Mouse (Mus musculus): ENCODE measurements around the gene Mc1r. TPM values are rescaled to one million over a fixed set of nuclear protein-coding genes. Genes with fewer than 3 reads are reported as not detected.

Gene Mc1r
- total and polyA plus RNA-seq, 3 experiments, result 0.04 TPM; not detected in 2

GRCm38 (mm10) chr8:123416944-123417555 lies 10.1 kb downstream of the Mc1r start:
- H3K79me2 ChIP-seq (replicated peaks; ENCODE audit: control insufficient read depth, extremely low read depth, insufficient read depth, poor library complexity, severe bottlenecking), result no peaks in the 10 kb centered on the region
- H3K36me3 ChIP-seq (replicated peaks in 1 of 2; ENCODE audit: control insufficient read depth in 1 of 2, insufficient read depth in 1 of 2, low read length in 1 of 2), result no peaks in the 10 kb centered on the region
- H3K4me2 ChIP-seq (ENCODE audit: insufficient read depth, low read depth, poor library complexity, severe bottlenecking), result no peak overlapping the region
- peaks cover 6 to 34% of the 10 kb centered on the region in 2 experiments; a peak in 3 of 4 replicates for H3K4me1 ChIP-seq (ENCODE audit: control insufficient read depth in 1 of 2, insufficient read depth in 2 of 2)
- dilution Hi-C loops (cut with MboI; ENCODE audit: extremely low pct_ligation_motif_present, extremely low pct_unique_long_range_greater_than_20kb, low sequenced_read_pairs) (no loop called here), in situ Hi-C loops (cut with MboI; ENCODE audit: low pct_ligation_motif_present, low pct_unique_long_range_greater_than_20kb, low sequenced_read_pairs) (no loop called here)
- no peak overlapping the region for H3K27ac ChIP-seq (ENCODE audit: insufficient read depth, low read depth)
- peaks cover under 1% of the 10 kb centered on the region for H3K27me3 ChIP-seq (replicated peaks)
- DNase-seq (ENCODE audit: extremely low read depth), result no peak
- no peaks in the 10 kb centered on the region for H3K9me3 ChIP-seq (replicated peaks; ENCODE audit: low read length)
- no peak for TF ChIP-seq USF1 (IDR thresholded peaks at IDR 0.05; ENCODE audit: low read depth, low read length)
- no peak for TF ChIP-seq MXI1 (IDR thresholded peaks at IDR 0.05; ENCODE audit: low read depth, low read length)
- TF ChIP-seq TCF12 (IDR thresholded peaks at IDR 0.05; ENCODE audit: low read depth, low read length), result no peak
- no peak for TF ChIP-seq POLR2AphosphoS2 (IDR thresholded peaks at IDR 0.05; ENCODE audit: low read depth, low read length)
- no peak for TF ChIP-seq ELF1 (IDR thresholded peaks at IDR 0.05; ENCODE audit: low read depth, low read length)
- no peak for TF ChIP-seq SIN3A (IDR thresholded peaks at IDR 0.05; ENCODE audit: low read length)
- TF ChIP-seq SMC3 (IDR thresholded peaks at IDR 0.05; ENCODE audit: low read depth, low read length), result no peak
- TF ChIP-seq NELFE (IDR thresholded peaks at IDR 0.05; ENCODE audit: low read depth, low read length), result no peak
- no peak for TF ChIP-seq ZMIZ1 (IDR thresholded peaks at IDR 0.05; ENCODE audit: low read depth, low read length)
- no peak for TF ChIP-seq GABPA (IDR thresholded peaks at IDR 0.05; ENCODE audit: insufficient replicate concordance, low read depth, low read length)
- TF ChIP-seq ZNF384 (IDR thresholded peaks at IDR 0.05; ENCODE audit: low read depth, low read length), result no peak
- no peak overlapping the region for H3K4me3 ChIP-seq (replicated peaks in 1 of 3; ENCODE audit: low read depth in 2 of 3, low read length in 2 of 3, poor library complexity in 1 of 3)
- H3K9ac ChIP-seq (ENCODE audit: insufficient read depth, low read depth), result no peak overlapping the region

- TF ChIP-seq UBTF (IDR thresholded peaks at IDR 0.05; ENCODE audit: low read depth, low read length) (no peak), TCF12 (IDR thresholded peaks at IDR 0.05; ENCODE audit: low read depth, low read length) (no peak), MXI1 (IDR thresholded peaks at IDR 0.05; ENCODE audit: low read depth, low read length) (no peak), GABPA (IDR thresholded peaks at IDR 0.05; ENCODE audit: insufficient replicate concordance, low read depth, low read length) (no peak), MYC (IDR thresholded peaks at IDR 0.05; ENCODE audit: low read depth, low read length) (no peak), ZC3H11A (IDR thresholded peaks at IDR 0.05; ENCODE audit: low read depth, low read length) (no peak), HCFC1 (IDR thresholded peaks at IDR 0.05; ENCODE audit: low read depth, low read length) (no peak), ZMIZ1 (IDR thresholded peaks at IDR 0.05; ENCODE audit: low read depth, low read length) (no peak), ETS1 (conservative IDR thresholded peaks at IDR 0.05; ENCODE audit: low read depth, low read length) (no peak), ZKSCAN1 (IDR thresholded peaks at IDR 0.05; ENCODE audit: borderline replicate concordance, low read depth, low read length) (no peak), CTCF (conservative IDR thresholded peaks at IDR 0.05 in 1 of 2, IDR thresholded peaks at IDR 0.05 in 1 of 2; ENCODE audit: low read depth in 2 of 2, low read length in 2 of 2) (no peak), POLR2AphosphoS2 (IDR thresholded peaks at IDR 0.05; ENCODE audit: low read depth, low read length) (no peak), RAD21 (IDR thresholded peaks at IDR 0.05; ENCODE audit: low read depth, low read length) (no peak), MAZ (IDR thresholded peaks at IDR 0.05; ENCODE audit: low read depth, low read length) (no peak), CHD1 (IDR thresholded peaks at IDR 0.05; ENCODE audit: low read depth, low read length) (no peak)
- Histone ChIP-seq H3K9me3 (replicated peaks; ENCODE audit: low read length) (no peaks in the 10 kb centered on the region), H3K36me3 (replicated peaks in 1 of 2; ENCODE audit: control insufficient read depth in 1 of 2, insufficient read depth in 1 of 2, low read length in 1 of 2) (no peaks in the 10 kb centered on the region), H3K4me1 (ENCODE audit: control insufficient read depth in 1 of 2, insufficient read depth in 2 of 2) (peaks cover 0 to 15% of the 10 kb centered on the region in 2 experiments; a peak in 2 of 4 replicates), H3K4me2 (ENCODE audit: insufficient read depth, low read depth, poor library complexity, severe bottlenecking) (no peak overlapping the region), H3K27me3 (replicated peaks) (no peaks in the 10 kb centered on the region), H3K79me2 (replicated peaks; ENCODE audit: control insufficient read depth, extremely low read depth, insufficient read depth, poor library complexity, severe bottlenecking) (no peaks in the 10 kb centered on the region), H3K27ac (ENCODE audit: insufficient read depth, low read depth) (no peak overlapping the region), H3K9ac (ENCODE audit: insufficient read depth, low read depth) (no peak overlapping the region), H3K4me3 (replicated peaks in 1 of 3; ENCODE audit: low read depth in 2 of 3, low read length in 2 of 3, poor library complexity in 1 of 3) (no peak overlapping the region)
- no peak for DNase-seq (ENCODE audit: extremely low read depth)
- dilution Hi-C loops (cut with MboI; ENCODE audit: extremely low pct_ligation_motif_present, extremely low pct_unique_long_range_greater_than_20kb, low sequenced_read_pairs), result no loop called here
- in situ Hi-C loops (cut with MboI; ENCODE audit: low pct_ligation_motif_present, low pct_unique_long_range_greater_than_20kb, low sequenced_read_pairs), result no loop called here
Observed at GRCm38 (mm10) chr8:123419711-123420110, 12.8 kb downstream of the Mc1r start.
